Mouse (Mus musculus) urinary bladder, postnatal 36 days (tissue): ENCODE results near the gene Grin3b.

Experiments used
- DNase-seq, 2 experiments: peaks; one replicate each; pipeline ENCODE4 v3.0.0; 2022; ENCODE audit warnings: low spot score in 2 of 2, mixed read lengths in 1 of 2

Gene Grin3b

GRCm38 (mm10) chr10:79970415-79971182, at the start of gene Grin3b:
Gene Grin3b (plus strand): TSS chr10:79970715.
- DNase-seq: no peak

- no peak for DNase-seq
These were observed 49.5 kb upstream of the Grin3b start, which contains the start of gene R3hdm4 for GRCm38 (mm10) chr10:79920958-79921535. Gene R3hdm4 (minus strand): TSS chr10:79921208.

GRCm38 (mm10) chr10:79921572-79921971, 48.9 kb upstream of the Grin3b start:
- no peak for DNase-seq

- DNase-seq: peak; percentile 91 to 93
These were observed 45.3 kb upstream of the Grin3b start for GRCm38 (mm10) chr10:79924998-79925784.

GRCm38 (mm10) chr10:79925785-79926490, 44.6 kb upstream of the Grin3b start:
- DNase-seq: no peak

GRCm38 (mm10) chr10:79926491-79927323, 43.8 kb upstream of the Grin3b start, which contains the start of gene Arid3a:
Gene Arid3a (plus strand): TSS chr10:79927043.
- DNase-seq: peak; percentile 83 to 90

- peak in 1 of 2 experiments; percentile 52 for DNase-seq
These were observed 43.0 kb upstream of the Grin3b start for GRCm38 (mm10) chr10:79927324-79928029.

- DNase-seq: no peak
These were observed 42.4 kb upstream of the Grin3b start for GRCm38 (mm10) chr10:79928030-79928694.

- no peak for DNase-seq
These were observed 41.4 kb upstream of the Grin3b start for GRCm38 (mm10) chr10:79928907-79929701.

- no peak for DNase-seq
These were observed 40.3 kb upstream of the Grin3b start for GRCm38 (mm10) chr10:79929967-79930825.

- DNase-seq: no peak
These were observed 39.7 kb upstream of the Grin3b start for GRCm38 (mm10) chr10:79930826-79931186.

GRCm38 (mm10) chr10:79931797-79932196, 38.7 kb upstream of the Grin3b start:
- DNase-seq: no peak

- DNase-seq: peak in 1 of 2 experiments; percentile 68
These were observed 37.8 kb upstream of the Grin3b start for GRCm38 (mm10) chr10:79932736-79933135.

GRCm38 (mm10) chr10:79933145-79933679, 37.3 kb upstream of the Grin3b start:
- DNase-seq: peak in 1 of 2 experiments; percentile 66

GRCm38 (mm10) chr10:79933861-79934260, 36.7 kb upstream of the Grin3b start:
- no peak for DNase-seq

GRCm38 (mm10) chr10:79934272-79934721, 36.2 kb upstream of the Grin3b start:
- DNase-seq: peak; percentile 70 to 89

GRCm38 (mm10) chr10:79934794-79935569, 35.5 kb upstream of the Grin3b start:
- DNase-seq: no peak
